Mouse (Mus musculus): ENCODE measurements around the gene Nubpl.

DNA sequence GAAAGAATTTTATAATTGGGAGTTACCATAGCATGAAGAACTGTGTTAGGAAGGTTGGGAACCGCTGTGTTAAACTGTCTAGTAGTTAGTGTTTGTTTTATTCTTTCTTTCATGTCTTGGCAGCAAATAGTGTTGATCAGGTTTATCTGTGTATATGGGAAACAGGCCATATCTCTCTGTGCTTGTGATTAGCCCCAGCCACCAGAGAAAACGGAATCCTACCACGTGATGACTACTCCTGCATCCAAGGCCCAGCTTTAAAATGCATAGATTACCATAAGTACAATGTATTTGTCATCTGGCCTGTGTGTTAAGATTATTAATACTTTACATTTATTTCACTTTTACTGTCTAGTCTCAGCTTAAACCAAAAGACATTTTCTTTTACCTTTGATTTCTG is 51.9 kb downstream of the Nubpl start:
- TF ChIP-seq POLR2A (IDR thresholded peaks at IDR 0.05; ENCODE audit: control insufficient read depth, extremely low read depth, insufficient read depth, low read length, poor library complexity): no peak
- TF ChIP-seq CTCF (IDR thresholded peaks at IDR 0.05; ENCODE audit: borderline replicate concordance, control insufficient read depth, extremely low read depth, insufficient read depth, low read length, poor library complexity): no peak

All from thymus, adult 2 months (tissue).